Mouse (Mus musculus) kidney, embryonic 15.5 days (tissue): Measurements from ENCODE around the gene Utrn. TPM values are rescaled to one million over a fixed set of nuclear protein-coding genes. Genes with fewer than 3 reads are reported as not detected.

Experiments used
- ATAC-seq: fragments of 200-750 bp; cut with Nextera tagmentation; replicated peaks from 2 replicates; pipeline ENCODE4 v1.8.0; 2017; ENCODE audit warnings: moderate TSS enrichment; ENCODE audit not compliant: low FRiP score
- H3K27ac ChIP-seq: fragments of 300-500 bp; sonication (generic); 2 replicates; pipeline ENCODE4 v1.5.1; 2015; ENCODE audit warnings: mild to moderate bottlenecking, inconsistent platforms
- H3K27me3 ChIP-seq: fragments of 300-500 bp; sonication (generic); 2 replicates; pipeline ENCODE4 v1.6.1; 2015; ENCODE audit warnings: inconsistent platforms
- H3K36me3 ChIP-seq: fragments of 300-500 bp; sonication (generic); 2 replicates; pipeline ENCODE4 v1.6.1; 2015; ENCODE audit warnings: inconsistent platforms
- H3K4me1 ChIP-seq: fragments of 300-500 bp; sonication (generic); 2 replicates; pipeline ENCODE4 v1.6.1; 2015; ENCODE audit warnings: inconsistent platforms
- H3K4me2 ChIP-seq: fragments of 300-500 bp; sonication (generic); 2 replicates; pipeline ENCODE4 v1.6.1; 2015; ENCODE audit warnings: moderate library complexity, mild to moderate bottlenecking, inconsistent platforms
- H3K4me3 ChIP-seq: fragments of 300-500 bp; sonication (generic); replicated peaks from 2 replicates; pipeline ENCODE4 v1.5.1; 2015; ENCODE audit warnings: mild to moderate bottlenecking, inconsistent platforms
- H3K9ac ChIP-seq: fragments of 300-500 bp; sonication (generic); 2 replicates; pipeline ENCODE4 v1.6.1; 2015; ENCODE audit warnings: mild to moderate bottlenecking, inconsistent platforms
- H3K9me3 ChIP-seq: fragments of 300-500 bp; sonication (generic); replicated peaks from 2 replicates; pipeline ENCODE4 v1.6.1; 2016; ENCODE audit warnings: inconsistent platforms
- WGBS: fragments of 180-500 bp; shearing (Covaris S2); methylation state at CpG from one replicate; pipeline ENCODE4 v1.1.7; 2015; ENCODE audit warnings: mixed read lengths; 5-methylcytosine and 5-hydroxymethylcytosine counted together
- polyA plus RNA-seq: library from polyadenylated mRNA; unstranded; fragments of >200 nt; fragmentation: Nextera tagmentation; extraction: Ambion mirVana; gene quantifications from 2 replicates; pipeline ENCODE4 v1.2.1, GENCODE M21; 2015

The Utrn gene
- polyA plus RNA-seq, 1 experiment from 2014 or later = 86.1 TPM

DNA sequence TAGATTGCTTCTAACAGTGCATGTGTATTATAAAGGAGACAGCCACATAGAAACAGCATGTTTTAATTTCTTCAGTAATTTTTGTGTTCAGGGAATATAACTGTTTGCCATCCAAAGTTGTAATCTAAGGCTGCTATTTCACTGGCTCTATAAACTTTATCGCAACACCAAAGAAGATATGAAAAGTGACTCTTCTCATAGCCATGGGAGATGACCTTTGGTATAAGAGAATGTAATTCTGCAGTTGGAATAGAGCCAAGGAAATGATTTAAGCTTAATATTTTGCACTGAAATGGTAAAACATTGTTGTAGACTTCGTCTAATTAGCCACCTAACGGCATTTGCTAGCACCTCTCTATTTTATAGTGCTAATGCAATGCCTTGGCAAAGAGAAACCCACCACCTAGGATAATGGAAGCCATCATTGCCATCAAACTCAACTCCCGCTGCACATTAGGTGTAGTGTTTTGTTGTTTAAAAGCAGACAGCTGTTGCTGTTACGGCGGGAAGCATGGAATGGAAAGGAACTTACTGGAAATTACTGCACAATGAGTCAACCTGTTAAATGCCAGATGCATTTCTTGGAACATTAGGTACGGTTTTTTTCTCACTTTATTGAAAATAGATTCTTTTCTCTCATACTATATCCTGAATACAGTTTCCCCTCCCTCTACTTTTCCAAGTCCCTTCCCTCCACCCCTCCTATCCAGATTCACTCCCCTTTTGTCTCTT, 445.0 kb downstream of the Utrn start:
- Histone ChIP-seq H3K9me3 (no peaks in the 10 kb centered on the region), H3K27ac (no peak overlapping the region), H3K4me3 (no peak overlapping the region), H3K36me3 (peaks cover 5% of the 10 kb centered on the region; the same call in 1 of the 2 replicates), H3K27me3 (no peaks in the 10 kb centered on the region), H3K4me2 (no peak overlapping the region), H3K9ac (no peak overlapping the region), H3K4me1 (no peaks in the 10 kb centered on the region)
- 87% methylated on average over 7 of the region's 7 CpGs for WGBS
- ATAC-seq = no peak

DNA sequence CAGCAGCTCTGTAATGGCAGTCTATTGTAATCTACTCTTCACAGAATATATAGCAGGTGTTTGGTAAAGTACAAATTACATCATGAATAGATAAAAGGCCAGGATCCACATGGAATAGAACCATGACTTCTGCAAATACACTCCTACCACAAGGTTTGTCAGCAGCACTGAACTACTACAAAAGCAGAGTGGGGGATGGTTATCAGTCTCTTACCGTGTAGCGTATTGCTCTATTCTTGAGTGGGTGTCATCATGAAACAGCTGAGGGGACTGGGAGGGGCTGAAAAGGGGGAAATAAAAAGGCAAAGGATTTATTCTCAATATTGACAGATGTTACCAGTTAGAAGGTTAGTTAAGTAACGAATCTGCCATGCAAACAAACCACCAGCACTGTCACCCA, 454.2 kb downstream of the Utrn start:
- H3K27ac ChIP-seq = no peak overlapping the region
- H3K36me3 ChIP-seq = peaks cover 18% of the 10 kb centered on the region
- 93% methylated on average over 3 of the region's 3 CpGs for WGBS
- H3K4me3 ChIP-seq = no peak overlapping the region
- H3K4me2 ChIP-seq = no peak overlapping the region
- H3K27me3 ChIP-seq = no peaks in the 10 kb centered on the region
- H3K9me3 ChIP-seq = no peaks in the 10 kb centered on the region
- no peaks in the 10 kb centered on the region for H3K4me1 ChIP-seq
- no peak for ATAC-seq
- H3K9ac ChIP-seq = no peak overlapping the region

DNA sequence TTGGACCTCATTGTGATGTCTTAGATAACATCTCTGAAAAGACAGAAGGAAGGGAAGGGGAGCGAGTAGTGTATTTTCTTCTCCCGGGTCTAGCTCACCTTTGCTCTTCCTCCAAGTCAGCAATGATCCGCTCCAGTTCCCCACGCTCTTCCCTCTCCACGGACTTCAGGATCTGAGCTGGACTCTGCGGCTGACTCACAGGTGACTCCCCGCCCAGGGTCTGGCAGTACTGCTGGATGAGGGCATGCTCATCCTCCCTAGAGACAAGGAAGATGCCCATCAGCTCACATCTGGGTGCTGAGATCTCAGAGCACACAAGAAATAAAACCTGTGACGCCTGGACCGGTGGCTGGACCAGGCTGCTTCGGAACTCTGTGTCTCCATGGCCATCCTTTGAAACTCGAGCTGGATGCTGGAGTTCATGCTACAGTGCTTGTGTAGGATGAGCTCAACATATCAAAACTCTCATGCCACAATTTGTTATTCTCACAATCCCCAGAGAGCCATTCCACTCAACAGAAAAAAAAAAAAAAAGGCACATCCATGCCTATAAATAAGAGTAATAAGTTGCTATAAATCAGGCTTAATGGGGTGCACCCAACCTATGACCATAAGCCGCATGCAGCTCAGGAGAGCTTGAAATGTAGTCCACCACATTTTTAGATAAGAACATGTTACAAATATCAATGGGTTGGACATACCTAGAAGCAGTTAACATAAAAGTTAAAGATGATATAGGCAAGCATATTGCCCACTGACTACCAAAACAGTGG, 462.6 kb downstream of the Utrn start:
- Histone ChIP-seq H3K36me3 (peaks cover 39% of the 10 kb centered on the region), H3K9ac (no peak overlapping the region), H3K4me2 (no peak overlapping the region), H3K4me1 (no peaks in the 10 kb centered on the region), H3K27ac (no peak overlapping the region), H3K9me3 (no peaks in the 10 kb centered on the region), H3K4me3 (no peak overlapping the region), H3K27me3 (no peaks in the 10 kb centered on the region)
- peak; percentile 80 for ATAC-seq
- 37% methylated on average over 12 of the region's 12 CpGs for WGBS

DNA sequence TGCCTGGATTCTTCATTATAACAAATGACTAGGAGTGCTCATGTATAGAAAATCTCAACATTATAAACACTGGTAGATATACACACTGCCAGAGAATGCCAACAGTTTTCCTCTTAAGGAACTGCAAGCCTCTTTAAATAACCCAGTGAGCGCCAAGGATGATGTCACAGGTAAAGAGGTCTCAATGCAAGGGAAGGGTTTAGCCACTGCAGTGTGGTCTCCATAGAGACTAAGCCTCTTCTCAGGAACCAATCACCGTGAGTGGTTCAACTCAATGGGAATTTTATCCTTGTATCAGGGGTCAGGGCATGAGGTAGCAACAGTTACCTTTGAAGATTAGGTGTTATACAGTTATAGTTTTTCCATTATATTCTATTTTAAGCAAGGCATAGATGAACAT, 469.7 kb downstream of the Utrn start:
- Histone ChIP-seq H3K27ac (no peak overlapping the region), H3K4me3 (no peak overlapping the region), H3K36me3 (peaks cover 39% of the 10 kb centered on the region), H3K9me3 (no peaks in the 10 kb centered on the region), H3K27me3 (no peaks in the 10 kb centered on the region), H3K4me1 (no peaks in the 10 kb centered on the region), H3K9ac (no peak overlapping the region), H3K4me2 (no peak overlapping the region)
- no peak for ATAC-seq
- 80% methylated on average over 2 of the region's 2 CpGs for WGBS

DNA sequence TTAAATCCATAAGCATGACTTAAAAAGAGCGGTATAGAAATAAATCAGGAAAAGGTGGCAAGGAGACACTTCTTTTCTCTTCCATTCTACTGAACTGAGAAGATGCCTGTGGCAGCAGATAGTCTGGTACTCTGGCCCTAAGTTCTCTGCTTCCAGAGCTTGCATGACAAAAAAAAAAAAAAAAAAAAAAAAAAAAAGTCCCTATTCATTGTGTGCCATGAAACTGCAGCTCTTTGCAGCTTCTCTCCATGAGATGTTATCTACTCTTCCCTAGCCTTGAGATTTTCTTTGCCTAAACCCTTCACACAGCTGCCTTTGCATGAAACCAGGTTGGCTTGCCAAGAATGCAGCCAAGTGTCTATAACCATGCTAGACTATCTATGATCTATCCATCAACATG, 489.0 kb downstream of the Utrn start:
- no peaks in the 10 kb centered on the region for H3K4me1 ChIP-seq
- H3K4me3 ChIP-seq = no peak overlapping the region
- ATAC-seq = no peak
- H3K27ac ChIP-seq = no peak overlapping the region
- 0 out of 2 replicates have a peak, but pooled peaks cover 5% of the 10 kb centered on the region for H3K36me3 ChIP-seq
- no peaks in the 10 kb centered on the region for H3K27me3 ChIP-seq
- no peak overlapping the region for H3K9ac ChIP-seq
- no peaks in the 10 kb centered on the region for H3K9me3 ChIP-seq
- H3K4me2 ChIP-seq = no peak overlapping the region
- WGBS = 98% methylated on average over 1 of the region's 1 CpGs

DNA sequence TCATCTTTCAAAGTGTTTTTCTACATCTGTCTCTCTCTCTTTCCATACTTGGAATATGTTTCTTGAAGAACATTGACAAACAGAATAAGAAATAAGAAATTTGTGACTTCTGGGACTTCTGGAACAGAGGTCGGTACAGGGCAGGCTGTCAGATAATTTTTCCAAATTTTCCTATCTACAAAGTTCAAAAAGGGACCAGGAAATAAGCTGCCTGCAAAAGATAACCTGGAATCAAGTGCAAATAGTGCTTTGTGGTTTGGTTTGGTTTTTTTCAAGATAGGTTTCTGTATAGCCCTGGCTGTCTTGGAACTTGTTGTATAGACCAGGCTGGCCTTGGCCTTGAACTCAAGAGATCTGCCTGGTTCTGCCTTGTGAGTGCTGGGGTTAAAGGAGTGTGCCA, 490.0 kb downstream of the Utrn start:
- no peak for ATAC-seq
- no peak overlapping the region for H3K4me3 ChIP-seq
- H3K27me3 ChIP-seq = no peaks in the 10 kb centered on the region
- no peak overlapping the region for H3K27ac ChIP-seq
- no peak overlapping the region for H3K4me2 ChIP-seq
- H3K9ac ChIP-seq = no peak overlapping the region
- 90% methylated on average over 1 of the region's 1 CpGs for WGBS
- H3K9me3 ChIP-seq = no peaks in the 10 kb centered on the region
- 0 out of 2 replicates have a peak, but pooled peaks cover 3% of the 10 kb centered on the region for H3K36me3 ChIP-seq
- H3K4me1 ChIP-seq = no peaks in the 10 kb centered on the region

DNA sequence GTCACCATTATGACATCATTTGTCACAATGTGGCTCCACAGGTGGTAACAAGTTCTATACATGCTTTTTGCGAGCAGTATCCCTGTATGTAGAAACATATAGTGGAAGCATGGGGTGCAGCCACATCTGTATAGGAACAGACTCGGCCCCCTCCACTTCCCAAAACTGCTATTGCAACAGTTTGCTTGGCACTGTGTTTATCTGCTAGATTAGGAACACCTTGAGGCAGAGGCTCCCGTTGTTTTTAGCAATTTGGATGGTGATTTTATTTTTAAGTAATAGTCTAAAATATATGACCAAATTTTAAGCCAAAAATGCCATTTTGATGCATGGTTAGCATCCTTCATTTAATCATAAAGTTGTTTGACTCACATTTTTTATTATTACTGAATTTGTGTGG, 491.4 kb downstream of the Utrn start:
- H3K4me3 ChIP-seq = no peak overlapping the region
- H3K27me3 ChIP-seq = no peaks in the 10 kb centered on the region
- H3K9me3 ChIP-seq = no peaks in the 10 kb centered on the region
- H3K27ac ChIP-seq = no peak overlapping the region
- H3K9ac ChIP-seq = no peak overlapping the region
- ATAC-seq = no peak
- WGBS = 80% methylated on average over 3 of the region's 3 CpGs
- no peaks in the 10 kb centered on the region for H3K4me1 ChIP-seq
- no peaks in the 10 kb centered on the region for H3K36me3 ChIP-seq
- H3K4me2 ChIP-seq = no peak overlapping the region

DNA sequence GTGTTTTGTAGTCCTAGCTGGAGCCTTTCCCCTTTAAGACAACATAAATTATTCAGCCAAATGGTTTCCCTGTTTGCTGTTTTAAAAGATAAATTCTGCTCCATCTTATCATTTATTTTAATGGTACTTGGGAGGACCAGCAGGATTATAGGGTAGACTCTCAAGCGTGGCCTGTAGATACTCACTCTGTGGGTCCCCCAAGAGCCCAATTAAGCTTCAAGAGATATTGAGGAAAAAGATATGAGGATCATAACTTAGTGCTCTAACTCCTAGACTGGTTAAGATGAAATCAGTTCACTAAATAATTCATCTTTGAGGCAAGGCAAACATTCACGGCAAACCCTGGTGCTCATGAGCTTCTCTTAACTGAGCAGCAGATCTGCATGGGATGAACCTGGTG, 493.1 kb downstream of the Utrn start:
- Histone ChIP-seq H3K4me2 (no peak overlapping the region), H3K9me3 (no peaks in the 10 kb centered on the region), H3K36me3 (no peaks in the 10 kb centered on the region), H3K27me3 (no peaks in the 10 kb centered on the region), H3K4me1 (no peaks in the 10 kb centered on the region), H3K27ac (no peak overlapping the region), H3K4me3 (no peak overlapping the region), H3K9ac (no peak overlapping the region)
- ATAC-seq = no peak
- 55% methylated on average over 2 of the region's 2 CpGs for WGBS

DNA sequence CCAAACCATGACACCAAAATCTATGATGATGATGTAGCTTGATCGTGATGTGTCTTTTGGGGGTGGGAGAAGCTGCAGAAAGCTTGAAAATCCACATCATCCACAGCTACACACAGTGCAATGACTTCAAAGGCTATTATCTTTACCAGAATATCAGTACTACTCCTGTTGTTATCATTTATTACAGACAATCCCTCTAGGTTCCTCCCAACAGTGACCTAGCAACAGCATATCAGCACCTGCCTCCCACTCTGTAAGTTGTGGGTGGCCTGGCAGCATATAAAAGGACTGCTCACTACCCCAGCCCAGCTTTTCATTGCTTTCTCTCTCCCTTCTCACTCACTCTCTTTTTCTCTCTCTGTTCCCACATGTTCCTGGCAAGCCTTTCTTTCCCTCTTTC, 494.4 kb downstream of the Utrn start:
- H3K4me2 ChIP-seq = no peak overlapping the region
- H3K4me3 ChIP-seq = no peak overlapping the region
- no peaks in the 10 kb centered on the region for H3K36me3 ChIP-seq
- no peaks in the 10 kb centered on the region for H3K27me3 ChIP-seq
- no peak for ATAC-seq
- no peak overlapping the region for H3K9ac ChIP-seq
- H3K27ac ChIP-seq = no peak overlapping the region
- no peaks in the 10 kb centered on the region for H3K4me1 ChIP-seq
- no peaks in the 10 kb centered on the region for H3K9me3 ChIP-seq
- 85% methylated on average over 1 of the region's 1 CpGs for WGBS

DNA sequence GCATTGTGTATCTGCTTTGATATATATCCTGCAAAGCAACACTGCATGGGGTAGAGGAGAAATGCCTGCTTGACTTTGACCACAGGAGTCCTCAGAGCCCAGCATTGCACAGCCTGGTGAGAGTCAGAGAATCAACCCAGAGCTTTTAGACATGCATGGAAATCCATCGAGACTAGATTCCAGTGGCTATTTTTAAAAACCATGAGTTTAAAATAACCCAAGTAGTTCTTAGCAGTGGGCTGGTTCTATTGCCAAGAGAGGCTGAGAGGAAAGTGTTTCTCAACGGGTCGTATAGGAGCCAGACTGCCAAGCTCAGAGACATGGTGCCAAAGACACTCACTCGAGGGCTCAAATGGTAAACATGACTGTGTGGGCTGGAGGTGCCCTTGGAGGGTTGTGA, 514.6 kb downstream of the Utrn start:
- H3K9ac ChIP-seq = no peak overlapping the region
- H3K4me1 ChIP-seq = no peaks in the 10 kb centered on the region
- no peak overlapping the region for H3K4me2 ChIP-seq
- H3K36me3 ChIP-seq = no peaks in the 10 kb centered on the region
- H3K27me3 ChIP-seq = no peaks in the 10 kb centered on the region
- H3K4me3 ChIP-seq = no peak overlapping the region
- H3K27ac ChIP-seq = no peak overlapping the region
- 88% methylated on average over 4 of the region's 4 CpGs for WGBS
- no peak for ATAC-seq
- no peaks in the 10 kb centered on the region for H3K9me3 ChIP-seq

DNA sequence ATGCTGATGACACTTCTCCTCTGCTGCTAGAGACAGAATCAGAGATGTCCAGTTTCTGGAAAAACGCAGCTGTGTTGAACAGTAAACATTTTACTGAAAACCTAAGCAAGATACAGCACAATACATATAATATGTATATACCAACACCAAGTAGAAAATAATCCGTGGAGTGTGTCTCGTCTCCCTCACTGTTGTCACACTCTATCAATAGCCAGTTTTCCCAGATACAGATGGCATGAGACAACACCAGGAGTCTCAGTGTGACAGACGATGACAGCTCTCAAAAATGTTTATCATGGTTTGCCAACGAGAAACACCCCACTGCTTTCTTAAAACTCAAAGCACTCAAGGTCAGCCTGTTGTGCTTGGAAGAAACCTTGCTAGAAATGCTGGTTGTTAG, 515.1 kb downstream of the Utrn start:
- H3K27ac ChIP-seq = no peak overlapping the region
- ATAC-seq = no peak

DNA sequence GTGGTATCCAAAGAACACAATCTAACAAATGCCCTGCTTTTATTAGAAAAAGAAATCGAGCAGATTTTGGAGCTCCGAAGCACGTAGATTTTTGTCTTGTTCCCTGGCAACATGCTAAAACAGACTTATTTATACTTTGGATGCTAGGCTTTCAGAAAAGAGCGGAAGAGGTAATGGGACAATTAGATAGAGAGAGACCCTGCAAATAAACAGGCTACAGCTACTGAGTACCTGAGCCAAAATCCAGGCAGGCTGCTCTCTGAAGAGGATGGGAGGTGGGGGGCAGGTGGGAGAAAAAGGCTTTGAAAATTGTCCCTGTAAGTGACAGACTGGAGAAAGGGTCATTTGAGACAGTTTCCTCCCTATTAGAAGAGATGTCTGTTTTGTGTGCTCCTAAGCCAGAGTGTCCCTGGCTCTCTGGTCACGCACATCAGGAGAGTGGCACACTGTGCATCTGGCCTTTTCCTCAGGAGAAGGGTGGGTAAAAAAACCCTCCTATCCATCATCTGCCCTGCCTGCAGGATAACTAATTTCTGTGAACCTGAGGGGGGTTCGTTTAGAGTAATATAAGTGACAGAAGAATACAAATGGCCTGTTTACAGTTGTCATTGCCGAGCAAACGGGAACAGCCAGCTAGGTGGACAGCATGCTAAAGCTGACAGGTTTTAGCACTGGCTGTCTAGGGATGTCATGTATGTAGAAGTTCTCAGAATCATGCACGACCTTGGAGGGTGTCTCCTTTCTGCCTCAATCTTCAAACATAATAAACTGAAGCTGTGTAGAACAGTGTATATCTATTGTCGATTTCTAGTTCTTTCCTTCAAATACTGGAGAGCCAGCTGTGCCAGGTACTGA, 529.2 kb downstream of the Utrn start:
- no peak overlapping the region for H3K4me2 ChIP-seq
- H3K4me1 ChIP-seq = no peaks in the 10 kb centered on the region
- no peaks in the 10 kb centered on the region for H3K36me3 ChIP-seq
- no peak overlapping the region for H3K4me3 ChIP-seq
- no peak overlapping the region for H3K9ac ChIP-seq
- no peaks in the 10 kb centered on the region for H3K27me3 ChIP-seq
- 64% methylated on average over 10 of the region's 10 CpGs for WGBS
- no peak overlapping the region for H3K27ac ChIP-seq
- no peak for ATAC-seq
- H3K9me3 ChIP-seq = no peaks in the 10 kb centered on the region

More for the DNA sequence above, 515.1 kb downstream of the Utrn start:
- no peak overlapping the region for H3K9ac ChIP-seq
- no peaks in the 10 kb centered on the region for H3K9me3 ChIP-seq
- H3K4me2 ChIP-seq = no peak overlapping the region
- H3K4me3 ChIP-seq = no peak overlapping the region
- 82% methylated on average over 5 of the region's 5 CpGs for WGBS
- H3K27me3 ChIP-seq = no peaks in the 10 kb centered on the region
- H3K4me1 ChIP-seq = no peaks in the 10 kb centered on the region
- no peaks in the 10 kb centered on the region for H3K36me3 ChIP-seq
